Mouse (Mus musculus) forebrain, embryonic 12.5 days (tissue): ENCODE data around the gene Cog7. TPM values are rescaled to one million over a fixed set of nuclear protein-coding genes. Genes with fewer than 3 reads are reported as not detected.
A peak's percentile ranks its signal among the peaks of the same experiment; 100 is the strongest.

Experiments
- ATAC-seq: fragments of 200-750 bp; cut with Nextera tagmentation; 2 replicates; pipeline ENCODE4 v1.8.0; 2017; ENCODE audit warnings: moderate TSS enrichment; ENCODE audit not compliant: low FRiP score
- H3K27ac ChIP-seq: fragments of 300-500 bp; sonication (generic); 2 replicates; pipeline ENCODE4 v1.5.1; 2016; ENCODE audit warnings: mild to moderate bottlenecking
- H3K27me3 ChIP-seq: fragments of 300-500 bp; sonication (generic); 2 replicates; pipeline ENCODE4 v1.6.1; 2016; ENCODE audit warnings: mild to moderate bottlenecking
- H3K36me3 ChIP-seq: fragments of 300-500 bp; sonication (generic); replicated peaks from 2 replicates; pipeline ENCODE4 v1.6.1; 2016; ENCODE audit warnings: mild to moderate bottlenecking
- H3K4me1 ChIP-seq: fragments of 300-500 bp; sonication (generic); 2 replicates; pipeline ENCODE4 v1.6.1; 2016
- H3K4me2 ChIP-seq: fragments of 300-500 bp; sonication (generic); 2 replicates; pipeline ENCODE4 v1.6.1; 2016; ENCODE audit warnings: mild to moderate bottlenecking, moderate library complexity
- H3K4me3 ChIP-seq: fragments of 300-500 bp; sonication (generic); replicated peaks from 2 replicates; pipeline ENCODE4 v1.5.1; 2016; ENCODE audit warnings: mild to moderate bottlenecking
- H3K9ac ChIP-seq: fragments of 300-500 bp; sonication (generic); 2 replicates; pipeline ENCODE4 v1.6.1; 2016; ENCODE audit warnings: mild to moderate bottlenecking
- H3K9me3 ChIP-seq: fragments of 300-500 bp; sonication (generic); 2 replicates; pipeline ENCODE4 v1.6.1; 2016
- WGBS: fragments of 180-500 bp; shearing (Covaris S2); methylation state at CpG from one replicate; pipeline ENCODE4 v1.1.7; 2016; 5-methylcytosine and 5-hydroxymethylcytosine counted together
- polyA plus RNA-seq: library from polyadenylated mRNA; unstranded; fragments of >200 nt; fragmentation: Nextera tagmentation; extraction: Ambion mirVana; gene quantifications from 2 replicates; pipeline ENCODE4 v1.2.1, GENCODE M21; 2016

The Cog7 gene
- polyA plus RNA-seq, 1 experiment from 2014 or later, result 21.9 TPM

- 67% methylated on average over 3 of the region's 3 CpGs for WGBS
- H3K9ac ChIP-seq, result no peak overlapping the region
- no peak for ATAC-seq
- H3K9me3 ChIP-seq, result no peaks in the 10 kb centered on the region
- H3K27ac ChIP-seq, result no peak overlapping the region
- no peaks in the 10 kb centered on the region for H3K36me3 ChIP-seq
- no peaks in the 10 kb centered on the region for H3K4me1 ChIP-seq
- H3K4me3 ChIP-seq, result no peak overlapping the region
- no peaks in the 10 kb centered on the region for H3K27me3 ChIP-seq
- no peak overlapping the region for H3K4me2 ChIP-seq
Measured at GRCm38 (mm10) chr7:121873998-121874397, 107.5 kb downstream of the Cog7 start.

- H3K4me2 ChIP-seq, result no peak overlapping the region
- H3K36me3 ChIP-seq, result no peaks in the 10 kb centered on the region
- no peak overlapping the region for H3K4me3 ChIP-seq
- 82% methylated on average over 2 of the region's 3 CpGs for WGBS
- no peaks in the 10 kb centered on the region for H3K9me3 ChIP-seq
- no peak overlapping the region for H3K9ac ChIP-seq
- no peak overlapping the region for H3K27ac ChIP-seq
- no peak for ATAC-seq
- peaks cover 7% of the 10 kb centered on the region; the same call in 1 of the 2 replicates for H3K27me3 ChIP-seq
- no peaks in the 10 kb centered on the region for H3K4me1 ChIP-seq
Measured at GRCm38 (mm10) chr7:121871631-121872030, 109.9 kb downstream of the Cog7 start.

GRCm38 (mm10) chr7:121864858-121865585 lies 116.5 kb downstream of the Cog7 start, which contains the start of gene Scnn1b:
Gene Scnn1b (plus strand): TSS chr7:121865038.
- Histone ChIP-seq H3K9ac (no peak within 1 kb of the TSS), H3K27ac (no peak within 1 kb of the TSS), H3K4me1 (peaks cover 10% of the 10 kb centered on the region), H3K4me2 (peak within 1 kb of the TSS; percentile 57), H3K9me3 (no peaks in the 10 kb centered on the region), H3K36me3 (no peaks in the 10 kb centered on the region), H3K27me3 (peaks cover 47% of the 10 kb centered on the region), H3K4me3 (peak within 1 kb of the TSS; percentile 28)
- ATAC-seq, result no peak
- WGBS, result 3% methylated on average over 38 of the region's 42 CpGs

- Histone ChIP-seq H3K4me1 (no peaks in the 10 kb centered on the region), H3K27me3 (peaks cover 14% of the 10 kb centered on the region), H3K36me3 (no peaks in the 10 kb centered on the region), H3K4me2 (no peak overlapping the region), H3K4me3 (no peak overlapping the region), H3K27ac (no peak overlapping the region), H3K9me3 (no peaks in the 10 kb centered on the region), H3K9ac (no peak overlapping the region)
- 80% methylated on average over 8 of the region's 8 CpGs for WGBS
- no peak for ATAC-seq
Measured at GRCm38 (mm10) chr7:121858939-121859338, 122.6 kb downstream of the Cog7 start.

GRCm38 (mm10) chr7:121857177-121857884 lies 124.2 kb downstream of the Cog7 start:
- ATAC-seq, result no peak
- Histone ChIP-seq H3K4me2 (no peak overlapping the region), H3K4me1 (no peaks in the 10 kb centered on the region), H3K36me3 (no peaks in the 10 kb centered on the region), H3K9me3 (no peaks in the 10 kb centered on the region), H3K27me3 (no peaks in the 10 kb centered on the region), H3K4me3 (no peak overlapping the region), H3K9ac (no peak overlapping the region), H3K27ac (no peak overlapping the region)
- WGBS, result 90% methylated on average over 11 of the region's 11 CpGs

- Histone ChIP-seq H3K9me3 (no peaks in the 10 kb centered on the region), H3K27me3 (no peaks in the 10 kb centered on the region), H3K4me1 (no peaks in the 10 kb centered on the region), H3K36me3 (no peaks in the 10 kb centered on the region), H3K4me2 (no peak overlapping the region), H3K9ac (no peak overlapping the region), H3K4me3 (no peak overlapping the region), H3K27ac (no peak overlapping the region)
- WGBS, result 93% methylated on average over 8 of the region's 9 CpGs
- no peak for ATAC-seq
Measured at GRCm38 (mm10) chr7:121848537-121849168, 132.9 kb downstream of the Cog7 start.

- Histone ChIP-seq H3K27ac (no peak overlapping the region), H3K9ac (no peak overlapping the region), H3K4me3 (no peak overlapping the region), H3K36me3 (no peaks in the 10 kb centered on the region), H3K4me2 (no peak overlapping the region), H3K4me1 (no peaks in the 10 kb centered on the region), H3K9me3 (no peaks in the 10 kb centered on the region), H3K27me3 (no peaks in the 10 kb centered on the region)
- ATAC-seq, result no peak
- 80% methylated on average over 6 of the region's 6 CpGs for WGBS
Measured at GRCm38 (mm10) chr7:121845964-121846363, 135.5 kb downstream of the Cog7 start.

GRCm38 (mm10) chr7:121842234-121842633 lies 139.3 kb downstream of the Cog7 start:
- no peak overlapping the region for H3K27ac ChIP-seq
- no peak for ATAC-seq
- WGBS, result 82% methylated on average over 6 of the region's 6 CpGs
- no peak overlapping the region for H3K9ac ChIP-seq
- H3K27me3 ChIP-seq, result no peaks in the 10 kb centered on the region
- H3K9me3 ChIP-seq, result no peaks in the 10 kb centered on the region
- H3K4me3 ChIP-seq, result no peak overlapping the region
- no peaks in the 10 kb centered on the region for H3K4me1 ChIP-seq
- H3K4me2 ChIP-seq, result no peak overlapping the region
- no peaks in the 10 kb centered on the region for H3K36me3 ChIP-seq

GRCm38 (mm10) chr7:121840810-121841209 lies 140.7 kb downstream of the Cog7 start:
- Histone ChIP-seq H3K36me3 (no peaks in the 10 kb centered on the region), H3K9me3 (no peaks in the 10 kb centered on the region), H3K4me2 (no peak overlapping the region), H3K4me1 (no peaks in the 10 kb centered on the region), H3K27me3 (no peaks in the 10 kb centered on the region), H3K4me3 (no peak overlapping the region), H3K9ac (no peak overlapping the region), H3K27ac (no peak overlapping the region)
- WGBS, result 72% methylated on average over 7 of the region's 7 CpGs
- no peak for ATAC-seq

- Histone ChIP-seq H3K9ac (no peak overlapping the region), H3K4me1 (no peaks in the 10 kb centered on the region), H3K9me3 (0 out of 2 replicates have a peak, but pooled peaks cover 3% of the 10 kb centered on the region), H3K4me2 (no peak overlapping the region), H3K36me3 (no peaks in the 10 kb centered on the region), H3K27ac (no peak overlapping the region), H3K27me3 (no peaks in the 10 kb centered on the region), H3K4me3 (no peak overlapping the region)
- no peak for ATAC-seq
- WGBS, result 91% methylated on average over 7 of the region's 7 CpGs
Measured at GRCm38 (mm10) chr7:121836827-121837226, 144.7 kb downstream of the Cog7 start.

- 88% methylated on average over 7 of the region's 7 CpGs for WGBS
- H3K9ac ChIP-seq, result no peak overlapping the region
- H3K27me3 ChIP-seq, result no peaks in the 10 kb centered on the region
- H3K4me3 ChIP-seq, result no peak overlapping the region
- no peaks in the 10 kb centered on the region for H3K36me3 ChIP-seq
- no peak overlapping the region for H3K4me2 ChIP-seq
- ATAC-seq, result no peak
- H3K4me1 ChIP-seq, result no peaks in the 10 kb centered on the region
- H3K27ac ChIP-seq, result no peak overlapping the region
- 0 out of 2 replicates have a peak, but pooled peaks cover 3% of the 10 kb centered on the region for H3K9me3 ChIP-seq
Measured at GRCm38 (mm10) chr7:121835392-121835791, 146.1 kb downstream of the Cog7 start.
